ENCODE assay signal across 12 mouse cellular contexts in the genomic region with DNA sequence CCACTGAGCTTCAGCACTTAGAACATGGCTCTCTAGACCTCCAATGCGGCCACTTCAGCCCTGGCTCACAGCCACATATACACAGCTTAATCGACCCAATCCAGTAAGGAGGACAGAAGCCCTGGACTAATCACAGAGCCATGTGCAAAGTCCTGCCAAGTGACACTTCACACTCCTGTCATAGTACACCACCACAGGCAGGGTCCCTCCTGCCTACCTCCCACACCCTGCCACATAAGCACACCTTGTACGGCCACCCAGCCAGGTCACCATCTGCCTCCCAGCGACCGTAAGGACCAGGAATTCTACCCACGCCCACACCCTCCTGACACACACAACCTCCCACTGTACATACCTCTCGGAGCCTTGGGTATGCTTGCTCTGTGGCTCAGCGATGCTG. TPM values are rescaled to one million over a fixed set of nuclear protein-coding genes. Genes with fewer than 3 reads are reported as not detected.
A peak's percentile ranks its signal among the peaks of the same experiment; 100 is the strongest.
DNase-seq lines count a peak whose midpoint lies in the region; ATAC-seq and TF ChIP-seq lines count a peak whose summit lies in the region.
"Had no signal": no experiment of that assay in that cellular context is flagged by ENCODE, and none has a peak within 500 bp of the region (broad histone marks: within the 10 kb centered on the region; RNA-seq: fewer than 3 reads in every experiment).

No protein-coding gene starts in this region.

- no peak overlapping the region; the same call in 1 of the 2 replicates for H3K4me2 ChIP-seq in heart, embryonic 12.5 days
- peak overlapping the region; percentile 11 for H3K4me2 ChIP-seq in liver, embryonic 14.5 days (ENCODE audit: low read depth)
- H3K4me2 ChIP-seq: kidney, embryonic 15.5 days; neural tube, embryonic 15.5 days had no signal

- 80% methylated on average over 8 of the region's 8 CpGs for WGBS in heart, embryonic 12.5 days
- 65% methylated on average over 8 of the region's 8 CpGs for WGBS in heart, adult 2 months
- 71% methylated on average over 8 of the region's 8 CpGs for WGBS in liver, embryonic 14.5 days (ENCODE audit: insufficient replicate concordance)
- 94% methylated on average over 8 of the region's 8 CpGs for WGBS in thymus, adult 2 months

- H3K9ac ChIP-seq in heart, embryonic 12.5 days = no peak overlapping the region
- H3K9ac ChIP-seq in heart, adult 2 months (ENCODE audit: low read depth, low read length) = no peak overlapping the region
- H3K9ac ChIP-seq in liver, embryonic 14.5 days (replicated peaks) = no peak overlapping the region; the same call in 1 of the 2 replicates
- H3K9ac ChIP-seq: kidney, embryonic 15.5 days; neural tube, embryonic 15.5 days had no signal

- no peak overlapping the region for H3K4me3 ChIP-seq in heart, embryonic 12.5 days
- H3K4me3 ChIP-seq in heart, adult 2 months = no peak overlapping the region
- no peak overlapping the region for H3K4me3 ChIP-seq in liver, embryonic 14.5 days (ENCODE audit: insufficient read depth in 1 of 2, low read depth in 2 of 2, low read length in 2 of 2)
- peak overlapping the region; percentile 62 for H3K4me3 ChIP-seq in G1E (ENCODE audit: low read depth, low read length)
- no peak overlapping the region for H3K4me3 ChIP-seq in thymus, adult 2 months (ENCODE audit: control insufficient read depth, insufficient read depth, low read length)
- H3K4me3 ChIP-seq: kidney, embryonic 15.5 days; neural tube, embryonic 15.5 days had no signal

- no peak for TF ChIP-seq CTCF in heart, adult 2 months (IDR thresholded peaks at IDR 0.05)
- TF ChIP-seq CTCF in liver, embryonic 14.5 days (IDR thresholded peaks at IDR 0.05; ENCODE audit: low read depth) = no peak
- TF ChIP-seq CTCF in G1E (IDR thresholded peaks at IDR 0.05; ENCODE audit: low read depth, low read length) = no peak
- TF ChIP-seq CTCF in thymus, adult 2 months (IDR thresholded peaks at IDR 0.05; ENCODE audit: borderline replicate concordance, control insufficient read depth, extremely low read depth, insufficient read depth, low read length, poor library complexity) = no peak

- H3K9me3 ChIP-seq in heart, embryonic 12.5 days (replicated peaks) = no peaks in the 10 kb centered on the region
- no peaks in the 10 kb centered on the region for H3K9me3 ChIP-seq in liver, embryonic 14.5 days (ENCODE audit: control insufficient read depth, low read length)
- H3K9me3 ChIP-seq in G1E (replicated peaks) = no peaks in the 10 kb centered on the region
- H3K9me3 ChIP-seq: kidney, embryonic 15.5 days; neural tube, embryonic 15.5 days had no signal

- ATAC-seq in heart, embryonic 12.5 days (ENCODE audit: insufficient number of reproducible peaks, low FRiP score) = peak; percentile 19; the same call in 1 of the 2 replicates
- no peak for ATAC-seq in liver, embryonic 14.5 days (ENCODE audit: insufficient read depth)
- ATAC-seq in G1E (ENCODE audit: extremely low read depth, insufficient number of reproducible peaks, low FRiP score, poor library complexity, severe bottlenecking) = no peak
- 0 out of 2 replicates have a peak, but pooled peaks have one; percentile 1 for ATAC-seq in common myeloid progenitor, adult 5-6 weeks (replicated peaks; ENCODE audit: low read depth, poor library complexity, severe bottlenecking)

- peaks cover 29% of the 10 kb centered on the region for H3K36me3 ChIP-seq in heart, embryonic 12.5 days
- no peaks in the 10 kb centered on the region for H3K36me3 ChIP-seq in heart, adult 2 months (ENCODE audit: control insufficient read depth, insufficient read depth, low read length)
- H3K36me3 ChIP-seq in liver, embryonic 14.5 days (replicated peaks; ENCODE audit: control insufficient read depth, insufficient read depth, low read depth) = no peaks in the 10 kb centered on the region
- H3K36me3 ChIP-seq in G1E (replicated peaks) = peaks cover 88% of the 10 kb centered on the region
- H3K36me3 ChIP-seq in thymus, adult 2 months (ENCODE audit: control insufficient read depth, insufficient read depth, low read length) = no peaks in the 10 kb centered on the region

- H3K27ac ChIP-seq in heart, embryonic 12.5 days (ENCODE audit: poor library complexity, severe bottlenecking) = no peak overlapping the region; the same call in 1 of the 2 replicates
- no peak overlapping the region for H3K27ac ChIP-seq in heart, adult 2 months
- H3K27ac ChIP-seq in liver, embryonic 14.5 days = no peak overlapping the region
- H3K27ac ChIP-seq in thymus, adult 2 months (ENCODE audit: control insufficient read depth, insufficient read depth, low read length) = no peak overlapping the region
- H3K27ac ChIP-seq: kidney, embryonic 15.5 days; neural tube, embryonic 15.5 days had no signal

- no peak for TF ChIP-seq EP300 in heart, adult 2 months (IDR thresholded peaks at IDR 0.05; ENCODE audit: insufficient read depth, low read depth, low read length)
- no peak for TF ChIP-seq EP300 in liver, embryonic 14.5 days (IDR thresholded peaks at IDR 0.05; ENCODE audit: low read depth)

- H3K79me2 ChIP-seq in heart, adult 2 months (replicated peaks; ENCODE audit: control insufficient read depth, insufficient read depth, low read length) = no peaks in the 10 kb centered on the region

- intact Hi-C loops in heart, adult 2 months (cut with DNase I) = no loop called here

- H3K4me1 ChIP-seq in heart, embryonic 12.5 days (replicated peaks) = peaks cover 16% of the 10 kb centered on the region
- no peaks in the 10 kb centered on the region for H3K4me1 ChIP-seq in heart, adult 2 months (ENCODE audit: control insufficient read depth, insufficient read depth, low read length)
- H3K4me1 ChIP-seq in liver, embryonic 14.5 days (replicated peaks; ENCODE audit: control insufficient read depth in 2 of 2, insufficient read depth in 2 of 2, low read length in 1 of 2) = peaks cover 8 to 13% of the 10 kb centered on the region in 2 experiments
- peaks cover 59% of the 10 kb centered on the region for H3K4me1 ChIP-seq in G1E (ENCODE audit: insufficient read depth, low read depth, low read length)
- no peaks in the 10 kb centered on the region for H3K4me1 ChIP-seq in thymus, adult 2 months (replicated peaks; ENCODE audit: control insufficient read depth, insufficient read depth, low read length)

- no peak for TF ChIP-seq POLR2A in heart, adult 2 months (IDR thresholded peaks at IDR 0.05; ENCODE audit: insufficient read depth, low read depth, low read length)
- TF ChIP-seq POLR2A in thymus, adult 2 months (IDR thresholded peaks at IDR 0.05; ENCODE audit: control insufficient read depth, extremely low read depth, insufficient read depth, low read length, poor library complexity) = no peak

- no peak for DNase-seq in heart, adult 2 months
- no peak for DNase-seq in liver, embryonic 14.5 days (ENCODE audit: low read depth in 3 of 3, low spot score in 3 of 3)
- DNase-seq in liver (no peak), G1E (ENCODE audit: low spot score) (no peak)
- DNase-seq in thymus, adult 2 months = no peak
- no peak for DNase-seq in kidney, postnatal 25 days
- DNase-seq: right cerebral cortex, adult 18-20 months; thymus, postnatal 4 days had no signal

- no peaks in the 10 kb centered on the region for H3K27me3 ChIP-seq in heart, embryonic 12.5 days (replicated peaks)
- H3K27me3 ChIP-seq in heart, adult 2 months (ENCODE audit: control insufficient read depth, insufficient read depth, low read length) = no peaks in the 10 kb centered on the region
- H3K27me3 ChIP-seq in liver, embryonic 14.5 days (ENCODE audit: control insufficient read depth, insufficient read depth, low read length) = no peaks in the 10 kb centered on the region
- H3K27me3 ChIP-seq in G1E (ENCODE audit: insufficient read depth, low read length) = no peaks in the 10 kb centered on the region
- H3K27me3 ChIP-seq in thymus, adult 2 months (ENCODE audit: control insufficient read depth, insufficient read depth, low read length) = no peaks in the 10 kb centered on the region
- H3K27me3 ChIP-seq: kidney, embryonic 15.5 days; neural tube, embryonic 15.5 days had no signal

RNA-seq across cellular contexts. Expression of a gene that starts 41.4 kb away (rescaled TPM):
- 14.3 and 19.0 TPM in 2 replicates for polyA plus RNA-seq in heart, embryonic 12.5 days (2016; fragmentation: Nextera tagmentation; extraction: Ambion mirVana)
- total RNA-seq in heart, adult 2 months (2021) = 1 to 10 TPM; 6.0 to 6.2 TPM
- polyA plus RNA-seq in heart, adult 2 months (2012; rRNA removed) = 6.0 and 7.4 TPM in 2 replicates
- 4.9 and 5.7 TPM in 2 replicates for polyA plus RNA-seq in liver, embryonic 14.5 days (2012; rRNA removed)
- 3.7 and 4.0 TPM in 2 replicates for polyA plus RNA-seq in liver, embryonic 14.5 days (2014; fragmentation: Nextera tagmentation; extraction: Ambion mirVana)
- total RNA-seq in G1E (2014; fragmentation: Nextera tagmentation) = 38.3 and 77.4 TPM in 2 replicates
- total RNA-seq in G1E (2017) = 17.1 and 21.9 TPM in 2 replicates
- 95.3 and 106 TPM in 2 replicates for polyA plus RNA-seq in G1E (2012)
- total RNA-seq in common myeloid progenitor, adult 5-6 weeks (2017) = 12.4 and 13.8 TPM in 2 replicates
- 32.0 and 35.9 TPM in 2 replicates for polyA plus RNA-seq in thymus, adult 2 months (2012; rRNA removed)

RNA-seq across cellular contexts. Expression of a gene that starts 51.3 kb away (rescaled TPM):
- 21.4 and 22.0 TPM in 2 replicates for polyA plus RNA-seq in heart, embryonic 12.5 days (2016; fragmentation: Nextera tagmentation; extraction: Ambion mirVana)
- total RNA-seq in heart, adult 2 months (2021) = 10 to 100 TPM; 29.5 to 30.6 TPM
- polyA plus RNA-seq in heart, adult 2 months (2012; rRNA removed) = 22.7 and 25.3 TPM in 2 replicates
- polyA plus RNA-seq in liver, embryonic 14.5 days (2012; rRNA removed) = 3.1 and 3.4 TPM in 2 replicates
- 3.6 and 4.2 TPM in 2 replicates for polyA plus RNA-seq in liver, embryonic 14.5 days (2014; fragmentation: Nextera tagmentation; extraction: Ambion mirVana)
- total RNA-seq in G1E (2014; fragmentation: Nextera tagmentation) = not detected in 2 replicates
- 0.17 and 0.22 TPM in 2 replicates for total RNA-seq in G1E (2017)
- 0.06 and 0.07 TPM in 2 replicates for polyA plus RNA-seq in G1E (2012)
- total RNA-seq in common myeloid progenitor, adult 5-6 weeks (2017) = 9.0 and 13.7 TPM in 2 replicates
- polyA plus RNA-seq in thymus, adult 2 months (2012; rRNA removed) = 7.7 and 10.1 TPM in 2 replicates

Comparison
In these comparisons a context has a peak if more than half of its experiments do, and no peak if none do; other contexts are left out.
1. ATAC-seq: peak in heart, embryonic 12.5 days (single experiment) and common myeloid progenitor, adult 5-6 weeks (single experiment); none in liver, embryonic 14.5 days (single experiment) and G1E (single experiment).